In genomic region chr1:138044196-138044945, GRCm38 (mm10) we compare ENCODE assay signal across 8 mouse cellular contexts.
DNase-seq lines count a peak whose midpoint lies in the region; ATAC-seq and TF ChIP-seq lines count a peak whose summit lies in the region.

No protein-coding gene starts in this region.

- H3K27ac ChIP-seq in left cerebral cortex, adult 2 months: no peak overlapping the region
- peak overlapping the region; percentile 53; the same call in 1 of the 2 replicates for H3K27ac ChIP-seq in midbrain, embryonic 10.5 days (replicated peaks)

- H3K36me3 ChIP-seq in midbrain, embryonic 10.5 days: no peaks in the 10 kb centered on the region

- intact Hi-C loops in gastrocnemius, postnatal 14 days (cut with DNase I; ENCODE audit: low total_unique reads): loop anchor here (10.0 kb wide), 1 partner anchor 710 kb away; no protein-coding TSS in a partner anchor
- intact Hi-C loops in left cerebral cortex, adult 2 months (cut with DNase I): loop anchor here (1.0 to 10.0 kb wide), 4 partner anchors 144 to 1490 kb away; no protein-coding TSS in a partner anchor

- 42% methylated on average over 10 of the region's 10 CpGs for WGBS in midbrain, embryonic 10.5 days

- ATAC-seq in inflammation-experienced regulatory T-cells, adult 6 months: peak; percentile 88
- no peak; the same call in 1 of the 2 replicates for ATAC-seq in erythroblast, adult 5-6 weeks (replicated peaks; ENCODE audit: low FRiP score, poor library complexity, severe bottlenecking)

- peak; percentile 89 for TF ChIP-seq CTCF in left cerebral cortex, adult 2 months (IDR thresholded peaks at IDR 0.05)

- peaks cover 11% of the 10 kb centered on the region for H3K4me1 ChIP-seq in midbrain, embryonic 10.5 days

- H3K4me3 ChIP-seq in left cerebral cortex, adult 2 months: no peak overlapping the region
- no peak overlapping the region for H3K4me3 ChIP-seq in midbrain, embryonic 10.5 days

- peak; percentile 63 to 91 for DNase-seq in adrenal gland, adult (ENCODE audit: inconsistent age in 2 of 2, low spot score in 1 of 2)
- peak; percentile 44 to 84 for DNase-seq in cerebellum, postnatal 4 days (ENCODE audit: low spot score in 2 of 2)
- DNase-seq in gastrocnemius, postnatal 14 days: peak; percentile 74
- DNase-seq in left cerebral cortex, adult 2 months (ENCODE audit: extremely low spot score in 1 of 2, low spot score in 2 of 2): peak; percentile 76 to 78
- DNase-seq in midbrain, embryonic 10.5 days (ENCODE audit: low spot score): peak; percentile 67
- peak; percentile 30 to 66 for DNase-seq in right cerebral cortex, postnatal 36 days (ENCODE audit: low spot score in 2 of 2)

- no peaks in the 10 kb centered on the region for H3K9me3 ChIP-seq in midbrain, embryonic 10.5 days (replicated peaks)

- H3K27me3 ChIP-seq in midbrain, embryonic 10.5 days (ENCODE audit: low read depth, poor library complexity, severe bottlenecking): no peaks in the 10 kb centered on the region
